Mouse (Mus musculus) erythroblast, adult 5-6 weeks (primary cell): ENCODE measurements around the gene Gm49380. TPM values are rescaled to one million over a fixed set of nuclear protein-coding genes. Genes with fewer than 3 reads are reported as not detected.

ENCODE experiments used
- ATAC-seq: replicated peaks from 2 replicates; pipeline ENCODE4 v1.8.0; 2016; ENCODE audit warnings: moderate number of reproducible peaks, mild to moderate bottlenecking, moderate TSS enrichment, inconsistent platforms; ENCODE audit not compliant: poor library complexity, low FRiP score, severe bottlenecking
- total RNA-seq, 2 experiments: library from RNA; stranded (forward) in 1 of 2; stranded (reverse) in 1 of 2; fragments of 150-400 nt in 1 of 2; fragments of 200-764, 138-1000 nt in 1 of 2; gene quantifications; 2 replicates each; pipeline versions ENCODE4 v1.2.3 to v1.2.4; 2015 to 2017; ENCODE audit warnings: low replicate concordance in 2 of 2

Gene Gm49380
- total RNA-seq, 2 experiments from 2014 or later: not detected

- ATAC-seq: no peak
These were observed 35.0 kb downstream of the Gm49380 start for GRCm38 (mm10) chr9:44078136-44078797.

GRCm38 (mm10) chr9:44077266-44077910, 35.9 kb downstream of the Gm49380 start:
- no peak for ATAC-seq

- ATAC-seq: no peak
These were observed 36.6 kb downstream of the Gm49380 start for GRCm38 (mm10) chr9:44076764-44077120.

- no peak for ATAC-seq
These were observed 37.1 kb downstream of the Gm49380 start for GRCm38 (mm10) chr9:44075996-44076763.

- ATAC-seq: no peak
These were observed 37.9 kb downstream of the Gm49380 start for GRCm38 (mm10) chr9:44075276-44075995.

- peak; percentile 39; the same call in 1 of the 2 replicates for ATAC-seq
These were observed 38.7 kb downstream of the Gm49380 start for GRCm38 (mm10) chr9:44074395-44075275.

- ATAC-seq: no peak
These were observed 40.2 kb downstream of the Gm49380 start for GRCm38 (mm10) chr9:44073115-44073514.

- no peak for ATAC-seq
These were observed 40.7 kb downstream of the Gm49380 start for GRCm38 (mm10) chr9:44072599-44072915.

GRCm38 (mm10) chr9:44071914-44072598, 41.2 kb downstream of the Gm49380 start:
- no peak for ATAC-seq

- no peak for ATAC-seq
These were observed 42.5 kb downstream of the Gm49380 start for GRCm38 (mm10) chr9:44070844-44071231.

GRCm38 (mm10) chr9:44070113-44070843, 43.0 kb downstream of the Gm49380 start:
- ATAC-seq: no peak

- no peak for ATAC-seq
These were observed 44.0 kb downstream of the Gm49380 start for GRCm38 (mm10) chr9:44069252-44069651.

GRCm38 (mm10) chr9:44067960-44068330, 45.4 kb downstream of the Gm49380 start:
- ATAC-seq: no peak

- ATAC-seq: no peak
These were observed 45.9 kb downstream of the Gm49380 start for GRCm38 (mm10) chr9:44067241-44067959.

- ATAC-seq: peak; percentile 72
These were observed 46.5 kb downstream of the Gm49380 start, which contains the start of gene Usp2 for GRCm38 (mm10) chr9:44066785-44067225. Gene Usp2 (plus strand): TSS chr9:44067021.

- ATAC-seq: no peak
These were observed 48.1 kb downstream of the Gm49380 start for GRCm38 (mm10) chr9:44065177-44065576.

- no peak for ATAC-seq
These were observed 54.7 kb downstream of the Gm49380 start for GRCm38 (mm10) chr9:44058606-44059005.

- ATAC-seq: no peak
These were observed 59.4 kb downstream of the Gm49380 start for GRCm38 (mm10) chr9:44053936-44054335.
